Mouse (Mus musculus) midbrain, embryonic 16.5 days (tissue): ENCODE results near the gene Ppp1r14d. TPM values are rescaled to one million over a fixed set of nuclear protein-coding genes. Genes with fewer than 3 reads are reported as not detected.

Source experiments
- ATAC-seq: fragments of 200-750 bp; cut with Nextera tagmentation; 2 replicates; pipeline ENCODE4 v1.8.0; 2017; ENCODE audit warnings: moderate TSS enrichment
- H3K27ac ChIP-seq: fragments of 300-500 bp; sonication (generic); 2 replicates; pipeline ENCODE4 v1.5.1; 2014; ENCODE audit warnings: mild to moderate bottlenecking, low read length, mixed read lengths
- H3K27me3 ChIP-seq: fragments of 300-500 bp; sonication (generic); 2 replicates; pipeline ENCODE4 v1.6.1; 2014; ENCODE audit warnings: low read depth, low read length, mixed read lengths; ENCODE audit not compliant: control insufficient read depth, insufficient read depth
- H3K36me3 ChIP-seq: fragments of 300-500 bp; sonication (generic); 2 replicates; pipeline ENCODE4 v1.6.1; 2014; ENCODE audit warnings: mild to moderate bottlenecking, low read length, moderate library complexity, mixed read lengths; ENCODE audit not compliant: control insufficient read depth, insufficient read depth
- H3K4me1 ChIP-seq: fragments of 300-500 bp; sonication (generic); 2 replicates; pipeline ENCODE4 v1.6.1; 2014; ENCODE audit warnings: mild to moderate bottlenecking, low read length, mixed read lengths; ENCODE audit not compliant: control insufficient read depth, insufficient read depth
- H3K4me2 ChIP-seq: fragments of 300-500 bp; sonication (generic); 2 replicates; pipeline ENCODE4 v1.6.1; 2014; ENCODE audit warnings: mild to moderate bottlenecking, low read length, mixed read lengths
- H3K4me3 ChIP-seq: fragments of 300-500 bp; sonication (generic); 2 replicates; pipeline ENCODE4 v1.5.1; 2014; ENCODE audit warnings: low read depth, mild to moderate bottlenecking, low read length, moderate library complexity, mixed read lengths
- H3K9ac ChIP-seq: fragments of 300-500 bp; sonication (generic); 2 replicates; pipeline ENCODE4 v1.6.1; 2014; ENCODE audit warnings: low read depth, low read length, mixed read lengths
- H3K9me3 ChIP-seq: fragments of 300-500 bp; sonication (generic); replicated peaks from 2 replicates; pipeline ENCODE4 v1.6.1; 2014; ENCODE audit warnings: mild to moderate bottlenecking, low read length, mixed read lengths; ENCODE audit not compliant: control insufficient read depth, poor library complexity, severe bottlenecking
- WGBS: fragments of 180-500 bp; shearing (Covaris S2); extraction: QIAGEN DNeasy Blood & Tissue Kit; methylation state at CpG from one replicate; pipeline ENCODE4 v1.1.7; 2014; 5-methylcytosine and 5-hydroxymethylcytosine counted together
- polyA plus RNA-seq: library from polyadenylated mRNA; unstranded; fragments of >200 nt; fragmentation: Nextera tagmentation; extraction: Ambion mirVana; gene quantifications from 2 replicates; pipeline ENCODE4 v1.2.1, GENCODE M21; 2015

The Ppp1r14d gene
- polyA plus RNA-seq, 1 experiment from 2014 or later, result not detected

DNA sequence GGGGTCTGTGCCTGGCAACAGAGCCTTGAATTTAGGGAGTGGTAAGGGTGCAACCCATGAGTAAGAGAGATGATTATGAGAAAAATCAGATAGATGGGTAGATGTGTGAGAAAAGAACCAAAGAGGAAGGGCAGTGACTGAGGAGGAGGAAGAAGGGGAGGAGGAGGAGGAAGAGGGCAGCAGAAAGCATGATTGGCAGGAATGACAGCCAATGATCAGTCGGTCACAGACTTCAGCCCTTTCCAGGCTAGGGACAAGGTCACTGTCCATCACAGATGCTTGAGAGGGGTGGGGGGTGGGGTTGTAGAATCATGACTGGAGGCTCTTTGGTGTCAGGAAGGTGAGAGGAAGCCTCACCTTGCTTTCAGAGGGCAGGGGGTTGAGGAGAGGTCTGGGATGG is 30.8 kb upstream of the Ppp1r14d start:
- no peak overlapping the region for H3K4me2 ChIP-seq
- H3K27me3 ChIP-seq, result 0 out of 2 replicates have a peak, but pooled peaks cover under 1% of the 10 kb centered on the region
- WGBS, result 88% methylated on average over 1 of the region's 1 CpGs
- H3K36me3 ChIP-seq, result no peaks in the 10 kb centered on the region
- no peak for ATAC-seq
- no peak overlapping the region for H3K9ac ChIP-seq
- H3K4me1 ChIP-seq, result no peaks in the 10 kb centered on the region; the same call in 1 of the 2 replicates
- H3K4me3 ChIP-seq, result no peak overlapping the region
- no peaks in the 10 kb centered on the region for H3K9me3 ChIP-seq
- no peak overlapping the region for H3K27ac ChIP-seq

DNA sequence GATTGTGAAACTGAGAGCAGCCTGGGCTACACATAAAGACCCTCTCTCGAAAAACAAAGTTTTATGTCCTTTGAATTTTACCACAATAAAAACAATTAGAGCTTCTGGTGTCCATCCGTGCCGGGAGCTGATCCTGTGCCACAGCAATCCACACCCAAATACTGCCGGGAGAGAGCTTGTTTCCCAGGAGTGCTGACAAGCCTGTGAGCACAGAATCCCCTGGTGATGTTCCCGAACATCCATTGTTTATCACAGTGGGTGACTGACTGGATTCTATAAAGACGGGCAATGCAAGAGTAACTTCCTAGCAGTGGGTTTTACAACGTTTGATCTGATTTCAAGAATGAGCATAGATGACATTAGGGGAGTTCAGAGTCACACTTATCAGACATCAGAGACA is 25.3 kb upstream of the Ppp1r14d start:
- WGBS, result 7% methylated on average over 7 of the region's 7 CpGs
- no peak overlapping the region for H3K27ac ChIP-seq
- no peaks in the 10 kb centered on the region; the same call in 1 of the 2 replicates for H3K4me1 ChIP-seq
- ATAC-seq, result no peak
- peaks cover 5% of the 10 kb centered on the region; the same call in 1 of the 2 replicates for H3K27me3 ChIP-seq
- no peak overlapping the region for H3K4me3 ChIP-seq
- H3K9me3 ChIP-seq, result no peaks in the 10 kb centered on the region
- H3K9ac ChIP-seq, result no peak overlapping the region
- H3K36me3 ChIP-seq, result no peaks in the 10 kb centered on the region
- H3K4me2 ChIP-seq, result no peak overlapping the region

DNA sequence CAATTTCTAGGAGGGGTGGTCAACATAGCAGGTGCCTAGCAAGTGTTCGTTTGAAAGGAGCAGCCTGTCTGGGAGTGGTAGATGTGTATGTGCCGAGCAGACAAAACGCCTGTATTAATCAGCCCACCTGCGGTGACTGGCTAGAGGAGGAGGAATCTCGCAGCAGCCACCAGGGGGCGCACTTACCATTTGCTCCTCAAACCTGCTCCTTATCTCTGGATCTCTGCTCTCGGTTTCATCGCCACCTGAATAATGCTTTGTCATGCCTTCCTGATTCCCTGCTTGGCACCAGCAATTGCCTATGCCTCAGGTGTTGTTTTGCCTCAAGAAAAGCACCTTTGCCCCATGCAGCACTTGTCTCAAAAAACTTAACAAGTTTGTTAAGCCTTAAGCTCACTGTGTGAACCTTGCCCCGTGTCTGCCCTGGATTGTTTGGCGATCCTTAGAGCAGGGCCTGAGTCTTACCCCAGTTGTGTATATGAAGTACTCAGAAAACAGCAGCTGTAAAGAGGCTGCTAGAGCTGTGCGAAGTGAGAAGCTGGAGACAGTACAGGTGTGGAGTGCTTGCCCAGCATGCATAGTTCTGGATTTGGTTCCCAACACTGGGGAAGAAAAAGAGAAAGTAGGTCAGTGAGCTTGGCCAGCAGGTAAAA is 21.2 kb upstream of the Ppp1r14d start:
- H3K4me2 ChIP-seq, result 0 out of 2 replicates have a peak overlapping the region, but pooled peaks have one; percentile 8
- no peaks in the 10 kb centered on the region for H3K9me3 ChIP-seq
- no peak overlapping the region for H3K9ac ChIP-seq
- no peak; the same call in 1 of the 2 replicates for ATAC-seq
- no peaks in the 10 kb centered on the region; the same call in 1 of the 2 replicates for H3K4me1 ChIP-seq
- no peak overlapping the region for H3K27ac ChIP-seq
- peaks cover 5% of the 10 kb centered on the region; the same call in 1 of the 2 replicates for H3K27me3 ChIP-seq
- no peak overlapping the region for H3K4me3 ChIP-seq
- WGBS, result 18% methylated on average over 11 of the region's 11 CpGs
- no peaks in the 10 kb centered on the region for H3K36me3 ChIP-seq

DNA sequence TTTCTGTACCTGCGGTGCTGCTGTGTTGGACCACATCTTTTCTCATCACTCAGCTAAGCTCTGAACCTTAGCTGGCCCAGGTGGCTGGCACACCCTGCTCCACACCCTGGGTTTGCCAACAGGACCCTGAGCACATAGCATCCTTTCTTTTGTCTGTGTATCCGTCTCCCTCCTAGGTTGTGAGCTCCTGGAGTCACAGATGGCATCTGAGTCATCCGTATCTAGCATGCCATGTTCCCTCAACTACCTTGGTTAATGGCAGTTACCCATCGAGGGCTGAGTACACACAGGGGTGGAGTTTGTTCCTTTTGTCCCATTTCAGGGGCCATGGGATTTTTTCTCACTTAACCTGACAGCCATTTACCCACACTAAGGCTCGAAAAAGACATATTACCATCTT is 20.7 kb upstream of the Ppp1r14d start:
- no peaks in the 10 kb centered on the region; the same call in 1 of the 2 replicates for H3K4me1 ChIP-seq
- H3K4me2 ChIP-seq, result 0 out of 2 replicates have a peak overlapping the region, but pooled peaks have one; percentile 8
- no peak overlapping the region for H3K4me3 ChIP-seq
- H3K27ac ChIP-seq, result no peak overlapping the region
- ATAC-seq, result no peak
- peaks cover 3% of the 10 kb centered on the region; the same call in 1 of the 2 replicates for H3K27me3 ChIP-seq
- H3K9ac ChIP-seq, result no peak overlapping the region
- H3K9me3 ChIP-seq, result no peaks in the 10 kb centered on the region
- 66% methylated on average over 5 of the region's 5 CpGs for WGBS
- H3K36me3 ChIP-seq, result no peaks in the 10 kb centered on the region

DNA sequence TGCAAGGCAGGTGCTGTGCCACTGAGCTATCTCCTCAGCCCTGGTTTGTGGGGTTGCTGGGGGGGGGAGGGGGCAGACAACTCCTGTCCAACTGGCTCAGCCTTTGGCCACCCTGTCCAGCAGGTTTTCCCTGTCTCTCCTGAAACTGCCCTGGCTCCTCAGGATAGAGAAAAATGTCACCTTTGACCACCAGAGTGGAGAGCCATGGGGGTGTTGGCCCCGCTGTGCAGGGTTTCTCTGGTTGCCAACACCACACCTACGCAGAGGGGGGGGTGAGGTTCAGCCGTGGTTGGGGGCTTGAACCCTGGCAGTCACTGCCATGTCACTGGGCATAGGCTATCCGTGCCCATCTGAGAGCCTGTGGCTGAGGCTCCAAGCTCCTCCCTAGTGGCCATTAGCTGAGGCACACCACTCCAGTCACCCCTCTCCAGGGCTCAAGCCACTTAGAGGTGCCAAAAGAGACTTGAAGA is 19.9 kb upstream of the Ppp1r14d start:
- H3K36me3 ChIP-seq, result no peaks in the 10 kb centered on the region
- H3K4me2 ChIP-seq, result no peak overlapping the region
- 68% methylated on average over 4 of the region's 4 CpGs for WGBS
- ATAC-seq, result peak; percentile 54; the same call in 1 of the 2 replicates
- no peak overlapping the region for H3K4me3 ChIP-seq
- H3K4me1 ChIP-seq, result no peaks in the 10 kb centered on the region; the same call in 1 of the 2 replicates
- H3K9ac ChIP-seq, result no peak overlapping the region
- H3K9me3 ChIP-seq, result no peaks in the 10 kb centered on the region
- no peak overlapping the region for H3K27ac ChIP-seq
- peaks cover 2% of the 10 kb centered on the region; the same call in 1 of the 2 replicates for H3K27me3 ChIP-seq

DNA sequence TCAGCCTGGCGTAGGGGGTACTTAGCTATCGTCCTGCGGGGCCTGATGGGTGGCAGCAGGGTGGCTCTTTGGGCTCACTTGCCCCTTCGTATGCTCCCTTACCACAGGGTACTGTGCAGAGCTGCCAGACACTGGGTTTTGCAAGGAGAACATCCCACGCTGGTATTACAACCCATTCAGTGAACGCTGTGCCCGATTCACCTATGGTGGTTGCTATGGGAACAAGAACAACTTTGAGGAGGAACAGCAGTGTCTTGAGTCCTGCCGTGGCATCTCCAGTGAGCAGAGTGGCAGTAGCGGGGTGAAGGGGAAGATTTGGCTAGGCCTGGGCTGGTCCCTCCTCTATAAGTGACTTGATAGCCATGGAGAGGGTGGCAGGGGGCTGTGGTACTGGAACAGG is 18.2 kb upstream of the Ppp1r14d start:
- 80% methylated on average over 9 of the region's 9 CpGs for WGBS
- no peaks in the 10 kb centered on the region for H3K27me3 ChIP-seq
- ATAC-seq, result no peak

DNA sequence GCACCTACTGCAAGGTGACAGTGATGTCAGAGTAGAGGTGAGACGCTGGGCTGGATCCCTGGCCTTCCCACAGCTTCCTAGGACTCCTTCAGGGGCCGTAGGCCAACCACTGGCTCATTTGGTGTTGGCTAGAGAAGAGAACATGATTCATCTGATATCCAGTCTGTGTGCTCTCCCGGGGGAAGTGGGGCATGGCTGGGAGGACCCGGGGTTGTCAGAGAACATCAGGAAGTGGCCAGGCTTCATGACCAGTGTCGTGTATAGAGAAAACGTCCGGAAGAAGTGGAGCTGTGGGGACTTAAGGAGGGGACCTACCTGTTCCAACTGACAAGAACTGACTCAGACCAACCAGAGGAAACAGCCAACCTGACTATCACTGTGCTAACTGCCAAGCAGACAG is 15.5 kb upstream of the Ppp1r14d start:
- Histone ChIP-seq H3K36me3 (no peaks in the 10 kb centered on the region), H3K4me3 (no peak overlapping the region), H3K9ac (no peak overlapping the region), H3K4me2 (no peak overlapping the region), H3K4me1 (no peaks in the 10 kb centered on the region), H3K9me3 (no peaks in the 10 kb centered on the region), H3K27me3 (no peaks in the 10 kb centered on the region), H3K27ac (no peak overlapping the region)
- 91% methylated on average over 7 of the region's 7 CpGs for WGBS
- no peak for ATAC-seq

More for the DNA sequence above, 18.2 kb upstream of the Ppp1r14d start:
- H3K36me3 ChIP-seq, result no peaks in the 10 kb centered on the region
- no peaks in the 10 kb centered on the region; the same call in 1 of the 2 replicates for H3K4me1 ChIP-seq
- no peak overlapping the region for H3K4me2 ChIP-seq
- no peak overlapping the region for H3K27ac ChIP-seq
- no peak overlapping the region for H3K4me3 ChIP-seq
- no peak overlapping the region for H3K9ac ChIP-seq
- no peaks in the 10 kb centered on the region for H3K9me3 ChIP-seq

DNA sequence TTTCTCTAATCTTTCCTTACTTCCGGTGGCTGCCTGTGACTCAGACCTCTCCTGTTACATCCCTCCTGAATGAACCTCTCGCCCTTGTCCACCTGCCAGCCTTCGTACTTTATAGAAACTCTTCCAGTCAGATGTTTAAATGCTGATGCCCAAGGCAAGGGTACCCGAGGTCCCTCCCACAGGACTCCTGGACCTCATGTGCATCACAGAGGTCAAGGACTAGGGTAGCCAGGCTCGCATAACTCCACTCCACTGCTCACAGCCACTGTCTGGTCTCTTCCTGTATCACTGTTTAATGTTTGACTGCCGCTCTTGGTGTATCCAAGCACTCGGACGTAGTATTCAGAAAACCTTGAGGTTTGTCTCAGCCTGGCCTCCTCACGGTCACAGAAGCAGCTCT is 12.8 kb upstream of the Ppp1r14d start:
- Histone ChIP-seq H3K4me3 (no peak overlapping the region), H3K4me1 (peaks cover 3% of the 10 kb centered on the region; the same call in 1 of the 2 replicates), H3K27me3 (peaks cover 23% of the 10 kb centered on the region), H3K9ac (no peak overlapping the region), H3K36me3 (no peaks in the 10 kb centered on the region), H3K27ac (no peak overlapping the region), H3K4me2 (no peak overlapping the region), H3K9me3 (no peaks in the 10 kb centered on the region)
- ATAC-seq, result no peak
- 86% methylated on average over 9 of the region's 9 CpGs for whole genome bisulfite sequencing

DNA sequence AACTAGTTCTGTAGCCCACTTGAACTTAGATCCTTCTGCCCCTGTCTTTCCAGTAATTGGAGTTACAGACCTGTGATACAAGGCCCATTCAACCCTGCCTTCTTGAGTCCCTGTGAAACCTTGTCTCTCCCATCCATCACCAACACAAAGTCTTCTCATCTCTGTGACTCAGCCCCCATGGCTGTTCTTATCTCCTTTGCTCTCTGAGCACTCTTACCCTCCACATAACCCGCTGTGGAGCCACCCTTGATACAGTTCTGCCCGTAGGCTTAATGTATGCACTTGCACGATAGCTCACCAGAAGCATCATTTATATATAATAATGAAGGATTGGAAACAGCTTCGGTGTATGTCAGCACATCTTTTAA is 11.1 kb upstream of the Ppp1r14d start:
- Histone ChIP-seq H3K9me3 (no peaks in the 10 kb centered on the region), H3K36me3 (no peaks in the 10 kb centered on the region), H3K27ac (no peak overlapping the region), H3K27me3 (peaks cover 40% of the 10 kb centered on the region), H3K4me3 (no peak overlapping the region), H3K9ac (no peak overlapping the region), H3K4me1 (peaks cover 11% of the 10 kb centered on the region; the same call in 1 of the 2 replicates), H3K4me2 (no peak overlapping the region)
- no peak for ATAC-seq
- 89% methylated on average over 4 of the region's 4 CpGs for WGBS
